Mouse (Mus musculus) frontal cortex, postnatal 14 days (tissue): ENCODE results near the gene Fhad1.
"Not testable (repeated sequence)": the region's sequence is repeated elsewhere in the genome, so short reads cannot be mapped to it uniquely, and the experiment has no call there.

Experiments
- DNase-seq, 2 experiments: peaks; one replicate each; pipeline ENCODE4 v3.0.0; 2022; ENCODE audit warnings: low spot score in 2 of 2

Fhad1 gene

DNA sequence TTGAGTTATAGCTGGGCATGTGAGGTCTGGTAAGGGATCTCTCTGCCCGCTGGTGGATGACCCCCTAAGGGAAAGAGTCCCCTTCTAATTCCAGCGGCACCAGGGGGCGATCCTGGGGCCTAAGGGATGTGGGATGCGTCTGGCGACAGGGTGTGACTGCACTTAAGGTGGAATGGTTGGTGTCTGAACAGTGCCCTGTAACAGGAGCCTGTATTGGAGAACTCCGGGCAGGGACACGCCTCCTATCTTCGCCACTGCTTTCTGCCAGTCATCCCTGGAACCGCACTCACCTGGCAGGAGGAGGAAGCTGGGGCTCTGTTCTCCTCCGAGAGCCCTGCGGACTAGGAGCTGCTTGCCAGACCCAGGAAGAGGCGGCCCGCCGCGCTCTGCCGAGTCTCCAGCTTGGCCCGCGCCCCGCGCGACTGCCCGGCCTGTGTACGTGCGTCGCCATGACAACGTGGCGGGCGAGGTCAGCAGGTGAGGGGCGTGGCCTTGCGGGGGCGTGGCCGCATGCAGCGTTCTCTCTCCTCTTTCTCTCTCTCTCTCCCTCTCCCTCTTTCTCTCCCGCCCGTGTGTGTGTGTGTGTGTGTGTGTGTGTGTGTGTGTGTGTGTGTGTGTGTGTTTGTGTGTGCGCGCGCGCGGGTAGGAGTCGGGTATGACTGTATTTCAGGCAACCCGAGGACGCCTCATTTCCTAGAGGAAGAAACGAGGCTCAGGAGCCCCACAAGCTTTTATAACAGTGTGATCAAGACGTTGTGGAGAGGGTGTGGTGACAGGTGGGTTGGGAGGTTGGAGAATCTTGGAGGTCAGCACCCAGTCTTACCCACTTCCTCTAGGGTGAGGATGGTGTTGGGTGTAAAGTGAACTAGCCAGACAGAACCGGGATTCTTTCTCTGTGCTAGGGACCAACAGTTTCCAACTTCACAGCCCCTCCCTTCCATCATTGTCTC, at the start of gene Fhad1:
TSS of gene Fhad1 (minus strand) at position 424 of the 950 bp plus-strand sequence.
- DNase-seq: peak in 1 of 2 experiments; percentile 24

DNA sequence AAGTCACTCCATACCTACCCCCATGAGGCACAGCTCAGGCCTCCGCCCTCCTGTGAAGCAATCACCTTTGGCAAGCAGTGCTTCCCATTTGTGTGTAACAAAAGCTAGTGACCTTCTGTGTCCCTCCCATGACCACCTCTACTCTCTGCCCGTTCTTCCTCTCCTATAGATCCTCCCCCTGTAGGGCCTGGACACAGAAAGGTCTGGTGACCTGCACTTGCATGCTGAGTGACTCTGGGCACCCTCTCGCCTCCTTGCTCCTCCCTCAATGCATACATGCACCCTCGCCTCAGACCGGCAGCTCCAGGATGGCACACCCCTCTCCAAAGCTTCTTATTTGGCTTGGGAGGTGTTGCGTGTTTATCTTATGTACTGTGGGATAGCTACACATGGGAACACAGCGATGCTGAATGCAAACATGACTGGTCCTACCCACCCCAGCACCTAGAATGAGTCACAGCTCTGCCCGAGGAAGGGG, 48.2 kb upstream of the Fhad1 start:
- DNase-seq: no peak

DNA sequence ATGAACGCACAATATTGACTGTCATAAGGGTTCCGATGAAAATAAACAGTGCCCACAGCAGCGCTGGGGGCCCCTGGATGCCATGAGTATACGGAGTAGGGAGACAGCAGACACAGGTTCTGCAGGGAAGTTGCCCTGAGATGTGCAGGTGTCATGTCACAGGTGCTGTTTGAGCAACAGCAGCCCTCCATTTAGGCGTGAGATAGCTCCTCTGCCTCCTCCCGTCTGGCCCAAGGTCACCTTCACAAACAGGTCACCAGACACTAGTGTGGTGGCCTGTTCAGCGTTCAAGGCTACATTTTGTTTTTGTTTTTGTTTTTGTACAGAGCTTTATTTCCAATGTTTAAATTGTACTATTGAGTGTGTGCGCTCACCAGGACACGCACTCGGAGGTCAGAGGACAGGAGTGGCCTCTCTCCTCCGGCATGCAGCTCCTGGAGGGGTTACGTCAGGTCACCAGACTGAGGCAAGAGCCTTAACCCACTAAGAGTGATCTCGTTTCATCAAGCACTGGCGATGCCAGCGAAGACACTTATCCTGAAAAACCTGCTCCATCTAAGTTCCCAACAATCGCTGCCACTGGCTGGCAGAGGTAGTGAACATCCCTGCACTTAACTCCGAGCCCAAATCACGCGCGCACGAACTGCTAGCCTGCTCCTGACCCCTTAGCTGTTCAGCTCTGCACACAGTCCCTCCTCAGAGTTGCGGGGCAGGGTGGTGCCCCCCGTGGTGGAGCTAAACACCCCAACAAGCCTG, 46.8 kb upstream of the Fhad1 start:
- no peak for DNase-seq

GRCm38 (mm10) chr4:142060455-142061378, 45.8 kb upstream of the Fhad1 start:
- no peak for DNase-seq

DNA sequence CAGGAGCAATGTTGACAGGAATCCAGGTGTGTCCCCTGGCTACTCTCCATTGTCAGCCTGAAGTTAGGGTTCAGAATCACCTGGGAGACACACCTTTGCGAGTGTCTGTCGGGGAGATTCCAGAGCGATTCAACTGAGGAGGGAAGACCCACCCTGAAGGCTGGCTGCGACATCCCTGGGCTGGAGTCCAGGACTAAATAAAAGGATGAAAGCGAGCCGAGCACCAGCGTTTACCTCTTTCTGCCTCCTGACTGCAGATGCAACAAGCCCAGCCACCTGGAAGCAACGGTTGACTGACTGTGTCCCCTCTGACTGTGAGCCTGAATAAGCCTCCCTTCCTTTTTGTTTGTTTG, 44.9 kb upstream of the Fhad1 start:
- no peak for DNase-seq

GRCm38 (mm10) chr4:142059113-142059840, 44.4 kb upstream of the Fhad1 start:
- DNase-seq: no peak

GRCm38 (mm10) chr4:142057529-142058216, 42.8 kb upstream of the Fhad1 start:
- DNase-seq: no peak

DNA sequence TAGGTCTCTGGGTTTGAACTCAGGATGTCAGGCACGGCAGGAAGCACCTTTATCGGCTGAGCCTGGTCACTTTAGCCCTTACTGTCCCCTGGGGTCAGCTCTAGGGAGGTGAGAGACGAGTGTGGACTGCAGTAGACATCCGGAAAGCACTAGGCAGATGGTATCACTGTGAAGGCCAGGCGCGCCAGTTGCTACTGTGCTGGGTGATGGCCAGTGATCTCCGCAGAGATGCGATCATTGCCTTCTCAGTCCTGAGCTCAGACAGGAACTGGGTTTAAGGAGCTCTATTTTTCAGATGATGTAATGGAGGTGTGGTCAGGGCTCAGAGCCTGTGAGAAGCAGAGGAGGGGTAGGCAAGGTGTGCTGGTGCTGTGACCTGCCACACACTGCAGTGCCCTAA, 40.7 kb upstream of the Fhad1 start:
- no peak for DNase-seq

GRCm38 (mm10) chr4:142054580-142054979, 39.7 kb upstream of the Fhad1 start:
- no peak for DNase-seq

DNA sequence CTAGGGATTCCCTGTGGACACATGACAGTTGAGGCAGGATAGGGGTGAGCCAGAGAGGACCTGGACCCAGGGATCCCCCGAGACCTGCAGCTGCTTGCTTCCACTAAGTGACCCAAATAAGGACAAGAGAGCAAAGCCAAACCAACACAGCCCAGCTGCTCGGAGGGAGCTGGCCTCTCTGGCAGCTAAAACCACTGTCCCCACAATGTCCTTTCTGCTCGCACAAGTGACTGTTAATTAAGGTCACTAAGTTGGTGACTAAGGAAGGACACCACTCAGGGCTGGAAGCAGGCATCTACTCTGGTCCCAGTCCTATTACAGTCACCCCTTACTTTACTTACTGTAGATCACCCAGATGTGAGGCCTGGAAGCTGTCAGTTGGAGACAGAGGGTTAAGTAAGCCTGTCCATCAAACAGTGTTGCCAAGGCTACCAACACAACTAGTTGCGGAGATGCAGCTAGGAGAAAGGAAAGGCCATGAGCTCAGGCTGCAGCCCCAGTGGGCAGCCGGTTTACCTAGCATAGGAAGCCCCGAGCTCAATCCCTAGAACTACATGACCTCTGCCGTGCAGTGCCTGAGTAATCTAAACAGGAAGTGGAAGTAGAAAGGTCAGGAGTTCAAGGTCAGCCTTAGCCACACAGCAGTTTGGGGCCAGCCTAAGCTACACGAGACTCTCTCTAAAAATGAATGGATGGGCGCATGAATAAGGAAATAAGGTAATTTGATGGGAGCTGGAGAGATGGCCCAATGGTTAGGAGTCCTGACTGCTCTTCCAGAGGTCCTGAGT, 39.0 kb upstream of the Fhad1 start:
- no peak for DNase-seq

- DNase-seq: no peak
Measured at GRCm38 (mm10) chr4:142053261-142053660, 38.4 kb upstream of the Fhad1 start.

- no peak for DNase-seq
Measured at GRCm38 (mm10) chr4:142052391-142053132, 37.7 kb upstream of the Fhad1 start.

DNA sequence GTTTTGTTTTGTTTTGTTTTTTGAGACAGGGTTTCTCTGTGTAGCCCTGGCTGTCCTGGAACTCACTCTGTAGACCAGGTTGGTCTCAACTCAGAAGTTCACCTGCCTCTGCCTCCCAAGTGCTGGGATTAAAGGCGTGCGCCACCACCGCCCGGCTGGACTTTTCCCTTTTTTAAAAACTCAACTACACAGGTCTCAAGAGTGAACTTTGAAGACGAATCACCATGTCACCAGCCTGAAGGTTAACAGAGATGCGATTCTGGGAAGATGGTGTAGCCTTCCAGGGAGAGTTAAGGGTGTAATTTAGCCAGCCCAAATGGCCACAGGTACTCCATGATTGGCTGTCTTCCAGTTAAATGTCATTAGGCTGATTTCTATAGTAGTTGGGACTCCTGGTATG, 37.0 kb upstream of the Fhad1 start:
- DNase-seq: not testable (repeated sequence)

- no peak for DNase-seq
Measured at GRCm38 (mm10) chr4:142049963-142050362, 35.1 kb upstream of the Fhad1 start.

- DNase-seq: no peak
Measured at GRCm38 (mm10) chr4:142048391-142048790, 33.5 kb upstream of the Fhad1 start.

DNA sequence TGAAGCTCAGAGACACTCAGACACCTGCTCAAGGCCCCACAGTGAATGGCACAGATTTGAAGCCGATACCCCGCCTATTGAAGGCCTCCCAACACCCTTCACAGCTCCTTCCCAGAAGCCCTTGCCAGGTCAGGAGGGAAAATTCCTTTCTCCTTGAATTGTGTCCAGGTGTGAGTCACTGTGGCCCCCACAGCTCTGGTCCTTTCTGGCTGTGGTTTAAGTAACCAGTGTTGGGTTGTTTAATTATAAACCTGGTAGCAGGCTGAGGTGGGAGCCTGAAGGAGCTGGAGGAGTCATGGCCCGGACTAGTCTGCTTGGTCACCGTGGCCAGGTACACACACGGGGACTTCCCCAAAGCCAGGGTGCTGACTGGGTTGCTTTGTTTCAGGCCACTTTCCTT, 32.1 kb upstream of the Fhad1 start:
- no peak for DNase-seq

DNA sequence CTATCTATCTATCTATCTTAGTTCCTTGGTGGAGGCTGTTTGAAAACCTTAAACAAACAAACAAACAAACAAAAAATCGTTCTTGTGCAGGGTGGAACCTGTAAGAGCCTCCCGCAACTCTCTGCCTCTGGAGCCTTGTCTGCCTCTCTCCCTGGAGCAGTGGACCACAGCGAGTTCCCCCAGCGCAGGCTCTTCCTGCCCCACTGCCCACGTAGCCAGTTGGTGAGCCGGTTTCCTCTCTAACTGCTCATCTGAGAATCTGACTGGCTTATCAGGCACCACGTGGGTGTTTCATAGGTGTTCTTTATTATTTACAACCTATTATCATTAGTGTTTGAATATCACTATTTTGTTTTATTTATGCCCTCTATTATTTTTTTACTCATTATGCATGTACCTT, 31.6 kb upstream of the Fhad1 start:
- DNase-seq: no peak

DNA sequence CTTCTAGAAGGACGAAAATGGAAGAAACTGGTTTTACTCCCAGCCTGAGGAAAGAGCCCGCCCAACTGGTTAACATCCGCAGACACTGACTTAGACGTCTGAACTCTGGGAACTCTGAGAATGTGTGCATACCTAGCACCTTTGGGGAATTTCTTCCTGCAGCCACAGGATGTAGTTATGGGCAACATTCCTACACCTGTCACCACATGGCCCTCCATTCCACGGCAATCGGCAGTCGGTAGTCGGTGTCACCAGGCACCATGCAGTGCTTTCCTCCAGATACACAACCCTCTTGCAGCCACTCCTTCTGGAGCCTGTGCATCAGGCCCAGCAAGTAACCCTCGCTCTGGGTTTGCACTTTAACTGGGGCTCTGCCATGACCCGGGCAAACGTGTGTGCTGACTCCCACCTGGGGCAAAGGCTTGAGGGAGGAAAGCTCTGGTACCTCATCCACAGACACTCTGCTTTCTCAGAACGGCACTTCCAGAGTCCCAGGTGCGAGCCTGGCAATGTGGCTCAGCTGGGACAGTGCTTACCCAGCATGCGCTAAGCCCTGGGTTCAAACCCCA, 30.8 kb upstream of the Fhad1 start:
- DNase-seq: no peak

- DNase-seq: no peak
Measured at GRCm38 (mm10) chr4:142044452-142044851, 29.6 kb upstream of the Fhad1 start.
